Mouse (Mus musculus) megakaryocyte, adult 5-6 weeks (primary cell): ENCODE measurements around the gene Tprn. TPM values are rescaled to one million over a fixed set of nuclear protein-coding genes. Genes with fewer than 3 reads are reported as not detected.
A peak's percentile ranks its signal among the peaks of the same experiment; 100 is the strongest.

Experiments used
- ATAC-seq: 2 replicates; pipeline ENCODE4 v1.8.0; 2016; ENCODE audit warnings: mild to moderate bottlenecking, inconsistent platforms; ENCODE audit not compliant: poor library complexity, severe bottlenecking
- total RNA-seq, 2 experiments: library from RNA; stranded (forward) in 1 of 2; stranded (reverse) in 1 of 2; fragments of 153-499, 151-499 nt in 1 of 2; fragments of 221-1000, 200-1000 nt in 1 of 2; gene quantifications; 2 replicates each; pipeline versions ENCODE4 v1.2.3 to v1.2.4; 2015 to 2017

Tprn gene
- total RNA-seq, 2 experiments from 2014 or later = 5.2 to 10.5 TPM

DNA sequence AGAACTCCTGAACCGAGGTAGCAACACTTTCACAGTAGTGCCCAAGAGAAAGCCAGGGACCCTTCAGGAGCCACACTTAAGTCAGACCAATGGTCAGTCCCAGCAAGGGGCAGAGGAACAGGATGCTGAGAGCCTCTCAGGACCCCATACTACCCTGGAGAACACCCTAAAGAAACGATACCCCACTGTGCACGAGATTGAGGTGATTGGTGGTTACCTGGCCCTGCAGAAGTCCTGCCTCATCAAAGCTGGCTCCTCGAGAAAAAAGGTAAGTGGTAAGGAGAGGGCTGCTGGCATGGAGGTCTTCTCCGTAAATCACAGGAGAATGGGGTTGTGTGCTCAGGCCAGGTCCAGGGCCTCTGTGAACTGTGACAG is 1.9 kb downstream of the Tprn start:
- ATAC-seq = no peak

DNA sequence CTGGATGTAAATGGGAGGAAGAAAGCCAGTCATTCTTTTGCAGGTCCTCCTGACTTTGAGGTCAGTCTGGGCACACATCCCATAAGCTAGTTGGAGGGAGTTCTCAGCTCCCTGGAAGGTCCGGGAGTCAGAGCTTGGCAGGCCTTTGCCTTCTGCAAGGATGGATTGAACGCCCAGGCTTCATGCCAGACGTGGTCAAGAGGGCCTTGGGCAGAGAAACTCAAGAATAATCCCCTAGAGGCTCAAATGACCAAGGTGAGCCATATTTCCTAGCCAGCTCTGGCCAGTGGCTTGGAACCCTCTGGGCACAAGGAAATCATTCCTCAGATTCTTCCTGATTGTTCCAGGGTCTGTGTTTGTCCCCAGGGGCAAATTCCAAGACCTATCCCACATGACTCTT is 2.4 kb downstream of the Tprn start:
- no peak for ATAC-seq

DNA sequence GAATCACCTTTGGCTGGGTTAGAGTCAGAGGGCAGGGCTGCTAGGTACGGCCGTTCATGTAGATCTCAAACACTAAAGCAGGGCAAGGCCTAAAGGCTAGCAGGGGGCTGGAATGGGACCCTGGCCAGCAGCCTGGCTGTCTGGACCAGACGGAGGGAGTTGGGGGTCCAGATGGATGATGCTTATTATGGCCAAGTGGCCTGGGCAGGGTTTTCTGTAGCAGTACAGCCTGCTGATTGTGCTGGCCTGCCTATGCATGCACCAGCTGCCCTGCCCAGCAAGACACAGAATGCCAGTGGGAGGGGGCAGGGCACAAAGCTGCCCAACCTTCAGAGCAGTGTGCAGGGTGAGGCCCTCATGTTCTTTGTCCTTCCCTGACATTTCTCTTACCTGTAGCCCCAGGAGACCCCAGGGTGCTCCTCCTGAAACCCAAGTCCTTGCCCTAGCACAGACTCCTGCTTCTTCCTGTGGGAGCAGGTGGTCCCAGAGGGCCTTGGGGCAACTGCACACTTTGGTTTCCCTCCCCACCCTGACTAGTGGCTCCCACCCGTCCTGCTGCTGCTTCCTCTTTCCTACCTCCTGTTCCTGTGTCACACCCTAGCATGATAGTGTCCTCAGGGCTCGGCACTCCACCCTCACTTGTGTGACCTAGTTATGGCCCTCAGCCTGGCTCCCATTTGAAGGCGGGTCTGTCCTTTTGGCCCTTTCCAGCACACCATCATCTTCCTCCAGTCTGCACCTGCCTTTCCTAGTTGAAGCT is 3.7 kb downstream of the Tprn start:
- ATAC-seq = peak; percentile 52

DNA sequence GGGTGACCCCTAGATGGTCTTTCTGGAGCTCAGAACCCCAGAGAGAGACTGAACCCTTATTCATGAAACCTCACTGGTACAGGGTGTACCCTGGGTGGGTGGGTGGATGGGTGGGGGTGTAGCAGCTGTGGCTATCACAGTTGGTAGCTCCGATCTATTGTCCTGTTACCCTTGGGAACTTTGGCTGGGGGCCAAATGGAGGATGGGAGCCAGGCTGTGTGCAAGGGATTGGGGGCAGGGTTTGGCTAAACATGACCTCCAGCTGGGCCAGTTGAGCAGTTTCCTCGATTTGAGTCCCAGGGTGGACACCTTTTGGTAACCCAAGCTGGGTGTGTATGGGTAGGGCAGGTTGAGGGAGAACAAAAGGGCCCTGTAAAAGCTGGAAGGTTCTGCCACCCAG is 4.3 kb downstream of the Tprn start:
- no peak for ATAC-seq

DNA sequence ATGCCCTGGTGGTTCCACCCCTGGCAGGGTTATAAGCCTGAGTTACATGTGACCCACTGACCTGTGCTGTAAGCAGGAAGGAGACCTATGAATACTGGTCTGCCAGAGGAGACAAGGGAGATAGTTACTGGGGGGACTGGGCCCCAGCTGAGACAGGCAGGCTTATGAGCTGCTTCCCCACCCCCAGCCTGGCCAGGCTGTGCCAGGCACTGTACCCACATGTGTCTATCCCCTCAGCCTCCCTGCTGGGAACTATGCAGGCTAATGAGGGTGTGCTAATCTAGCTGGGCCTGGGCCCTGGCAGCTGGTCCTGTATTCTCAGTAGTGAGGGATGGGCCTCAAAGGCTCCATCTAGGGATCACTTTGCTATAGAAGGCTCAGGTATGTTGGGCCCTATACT is 4.8 kb downstream of the Tprn start:
- ATAC-seq = no peak

DNA sequence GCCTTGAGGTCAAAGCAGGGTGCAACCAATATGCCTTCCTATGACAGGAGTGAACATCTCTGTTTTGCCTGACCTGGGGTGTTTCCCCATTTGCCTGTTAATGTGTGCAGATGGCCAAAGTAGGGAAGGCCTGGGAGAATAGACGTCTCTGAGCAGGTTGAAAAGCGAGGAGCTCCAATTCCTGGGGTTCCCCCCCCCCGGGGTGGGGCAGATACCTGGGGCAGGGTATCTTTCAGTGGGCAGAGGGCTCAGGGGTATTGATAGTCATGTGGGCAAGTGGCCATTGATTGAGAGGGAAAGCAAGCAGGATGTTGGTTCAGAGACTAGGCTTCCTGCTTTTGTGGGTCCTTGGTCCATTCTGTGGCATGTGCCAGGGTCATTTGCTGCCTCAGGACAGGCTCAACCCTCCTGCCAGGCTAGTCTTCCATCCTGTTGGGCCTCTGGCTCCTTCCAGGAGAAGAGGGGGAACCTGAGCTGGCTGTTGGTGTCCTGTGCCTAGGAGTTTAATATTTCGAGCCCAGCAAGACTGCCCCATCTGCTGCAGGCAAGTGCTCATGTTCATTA is 5.4 kb downstream of the Tprn start:
- no peak for ATAC-seq

DNA sequence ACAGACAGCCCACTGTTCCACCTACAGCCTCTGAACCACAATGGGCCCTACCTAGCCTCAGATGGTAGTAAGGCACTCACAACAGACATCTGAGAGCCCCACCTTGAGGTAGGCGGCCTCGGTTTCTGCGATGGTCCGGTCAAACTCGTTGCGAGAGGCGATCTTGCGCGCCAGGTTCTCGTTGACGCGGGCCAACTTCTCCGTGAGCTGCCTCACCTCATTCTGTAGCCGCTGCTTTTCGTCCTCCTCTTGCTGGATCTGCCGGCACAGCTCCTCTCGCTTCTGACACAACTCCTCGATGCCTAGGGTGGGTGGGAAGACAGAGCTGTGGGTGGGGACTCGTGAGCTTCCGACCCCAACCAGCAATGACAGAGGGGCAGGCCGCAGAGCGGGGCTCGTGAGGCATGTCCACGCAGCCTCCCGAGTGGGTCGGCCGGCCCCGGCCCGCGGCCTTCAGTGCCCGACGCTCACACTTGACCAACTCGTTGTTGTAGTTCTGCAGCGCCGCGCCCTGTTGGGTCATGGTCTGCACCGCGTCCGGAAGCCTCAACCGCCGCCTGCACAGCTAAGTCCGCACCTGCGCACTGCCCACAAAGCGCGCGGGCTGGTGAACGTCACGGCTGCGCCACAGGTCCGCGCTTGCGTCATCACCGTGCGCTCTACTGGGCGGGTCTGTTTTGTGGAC is 9.6 kb downstream of the Tprn start, which contains the start of the genes Ssna1 and Anapc2:
Ssna1 (minus strand) TSS at position 612 of the 685 bp plus-strand sequence.
Anapc2 (plus strand) TSS at position 652 of the 685 bp plus-strand sequence.
- peak; percentile 98 for ATAC-seq

DNA sequence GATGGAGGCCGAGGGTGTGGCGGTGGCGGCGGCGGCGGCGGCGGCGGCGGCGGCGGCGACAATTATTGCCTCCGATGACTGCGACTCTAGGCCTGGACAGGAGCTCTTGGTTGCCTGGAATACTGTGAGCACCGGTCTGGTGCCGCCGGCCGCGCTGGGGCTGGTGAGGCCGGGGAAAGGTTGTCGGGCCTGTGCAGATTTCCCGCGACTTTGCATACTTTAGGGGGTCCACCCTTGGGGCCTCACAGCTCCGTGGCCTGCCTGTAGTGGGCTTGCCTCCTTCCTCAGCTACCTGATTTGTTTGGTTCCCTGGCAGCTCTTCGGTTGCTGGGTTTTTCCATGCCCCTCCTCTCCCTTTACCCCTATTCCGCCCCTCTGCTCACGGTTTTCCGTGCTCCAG is 10.1 kb downstream of the Tprn start:
- no peak for ATAC-seq

DNA sequence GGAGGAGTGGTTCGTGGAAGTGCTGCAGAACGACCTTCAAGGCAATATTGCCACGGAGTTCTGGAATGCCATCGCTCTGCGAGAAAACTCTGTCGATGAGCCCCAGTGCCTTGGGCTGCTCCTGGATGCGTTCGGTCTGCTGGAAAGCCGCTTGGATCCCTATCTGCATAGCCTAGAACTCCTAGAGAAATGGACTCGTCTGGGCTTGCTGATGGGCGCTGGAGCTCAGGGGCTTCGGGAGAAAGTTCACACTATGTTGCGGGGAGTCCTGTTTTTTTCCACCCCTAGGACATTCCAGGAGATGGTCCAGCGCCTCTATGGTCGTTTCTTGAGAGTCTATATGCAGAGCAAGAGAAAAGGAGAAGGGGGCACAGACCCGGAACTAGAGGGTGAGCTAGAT is 10.6 kb downstream of the Tprn start:
- no peak for ATAC-seq

DNA sequence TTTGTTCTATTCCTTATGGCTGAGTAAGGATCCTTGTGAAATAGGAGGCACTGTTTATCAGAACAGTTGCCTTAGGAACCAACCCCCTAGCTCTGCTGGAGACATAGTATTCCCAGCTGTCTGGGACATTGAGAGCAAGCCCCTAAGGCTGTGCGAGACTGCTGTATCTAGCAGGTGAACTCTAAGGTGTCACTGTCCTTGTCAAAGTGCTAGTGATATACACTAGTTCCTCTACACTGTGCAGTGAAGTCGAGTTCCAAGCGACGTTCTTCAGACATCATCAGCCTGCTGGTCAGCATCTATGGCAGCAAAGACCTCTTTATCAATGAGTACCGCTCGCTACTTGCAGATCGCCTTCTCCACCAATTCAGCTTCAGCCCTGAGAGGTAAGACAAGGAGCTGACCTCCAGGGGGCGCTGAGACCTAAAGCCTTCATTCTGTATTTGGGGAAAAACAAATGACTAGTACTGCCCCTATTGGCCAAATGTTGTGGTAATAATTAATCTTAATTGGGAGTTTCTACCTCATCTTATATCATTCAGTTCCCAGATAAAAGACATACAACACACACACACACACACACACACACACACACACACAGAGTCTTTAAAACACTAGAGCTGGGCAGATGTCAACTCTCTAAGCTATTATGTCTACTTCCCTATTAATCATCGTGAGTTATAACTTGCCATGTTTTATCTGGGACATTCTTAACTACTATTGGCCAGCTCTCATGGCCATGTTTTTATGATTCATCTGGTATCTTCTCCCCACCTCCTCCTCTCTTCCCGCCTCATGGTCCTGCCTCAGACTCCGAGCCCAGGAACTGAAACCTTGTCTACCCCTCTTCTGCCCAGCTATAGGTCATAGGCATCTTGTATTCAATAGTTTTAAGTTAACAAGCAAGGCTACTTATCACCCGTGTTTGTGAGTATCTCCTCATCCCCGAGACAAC is 16.8 kb downstream of the Tprn start:
- ATAC-seq = peak; percentile 87

DNA sequence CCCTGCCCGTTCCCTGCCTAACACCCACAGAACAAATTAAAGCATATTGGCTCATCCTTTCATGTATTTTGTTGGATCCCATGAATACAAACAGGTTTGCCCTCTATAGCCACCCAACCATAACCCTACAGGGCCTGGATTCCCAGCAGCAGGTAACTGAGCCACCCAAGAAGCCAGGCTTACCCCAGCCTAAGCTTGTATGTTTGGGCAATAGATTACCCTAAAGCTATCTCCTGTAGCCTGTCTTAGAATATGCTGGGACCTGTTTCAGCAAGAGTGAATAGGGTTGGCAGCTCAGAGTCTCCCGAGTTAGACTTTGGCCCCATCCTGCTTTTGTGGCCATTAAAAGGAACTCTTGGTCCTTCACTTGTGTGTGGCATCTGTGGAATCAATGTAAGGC is 23.1 kb downstream of the Tprn start:
- no peak for ATAC-seq

DNA sequence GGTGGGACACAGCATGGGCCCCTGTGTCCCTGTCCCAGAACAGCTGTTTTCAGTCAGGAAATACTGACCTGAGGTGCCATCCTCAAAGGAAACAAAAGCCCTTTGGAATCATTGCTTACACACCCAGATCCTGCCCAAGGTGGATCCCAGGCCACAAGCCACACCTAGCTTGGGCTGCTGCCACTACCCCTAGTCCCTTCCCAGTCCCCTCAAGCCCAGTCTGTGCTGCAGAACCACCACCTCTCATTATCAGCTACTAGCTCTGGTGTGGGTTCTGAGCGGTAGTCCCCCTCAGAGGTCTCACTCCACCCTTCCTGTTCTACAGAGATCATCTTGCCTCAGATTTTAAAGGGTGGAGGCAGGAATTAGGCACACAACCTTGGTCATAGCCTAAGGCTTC is 23.9 kb downstream of the Tprn start:
- no peak for ATAC-seq

DNA sequence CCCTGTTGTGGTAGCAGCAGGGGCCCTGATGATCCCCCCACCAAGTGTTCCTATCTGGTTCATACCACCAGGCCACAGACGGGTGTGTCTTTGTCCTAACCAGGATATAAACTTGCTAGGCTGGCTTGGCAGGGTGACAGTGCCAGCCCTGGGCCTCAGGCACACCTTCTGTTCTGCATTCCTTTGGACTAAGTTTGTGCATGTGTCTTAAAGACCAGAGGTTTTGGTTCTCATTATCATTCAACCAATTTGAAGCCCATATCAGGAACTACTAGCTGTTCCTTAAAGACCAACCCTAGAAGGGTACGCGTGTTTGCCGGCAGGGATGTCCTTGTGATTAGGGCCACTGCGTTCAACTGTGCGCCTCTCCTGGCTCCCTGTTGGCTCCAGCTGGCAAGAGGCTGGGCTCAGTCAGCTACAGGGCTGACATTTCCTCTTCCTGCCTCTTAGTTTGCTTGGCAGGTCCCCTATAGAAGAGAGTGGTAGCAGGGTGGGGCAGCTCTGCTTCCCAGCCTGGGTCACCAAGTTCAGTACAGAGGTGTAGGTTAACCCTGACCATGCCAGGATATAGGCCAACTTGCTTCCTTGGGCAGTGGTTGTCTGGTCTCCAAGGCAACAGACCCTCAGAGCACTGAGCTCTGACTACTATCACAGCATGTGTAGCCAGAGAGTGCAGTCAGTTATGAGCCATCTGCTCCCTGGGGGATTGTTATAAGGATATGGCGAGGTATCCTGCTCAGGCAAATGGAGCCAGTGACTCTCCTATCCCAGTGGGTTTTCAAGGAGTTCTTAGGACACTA is 24.6 kb downstream of the Tprn start:
- ATAC-seq = no peak

DNA sequence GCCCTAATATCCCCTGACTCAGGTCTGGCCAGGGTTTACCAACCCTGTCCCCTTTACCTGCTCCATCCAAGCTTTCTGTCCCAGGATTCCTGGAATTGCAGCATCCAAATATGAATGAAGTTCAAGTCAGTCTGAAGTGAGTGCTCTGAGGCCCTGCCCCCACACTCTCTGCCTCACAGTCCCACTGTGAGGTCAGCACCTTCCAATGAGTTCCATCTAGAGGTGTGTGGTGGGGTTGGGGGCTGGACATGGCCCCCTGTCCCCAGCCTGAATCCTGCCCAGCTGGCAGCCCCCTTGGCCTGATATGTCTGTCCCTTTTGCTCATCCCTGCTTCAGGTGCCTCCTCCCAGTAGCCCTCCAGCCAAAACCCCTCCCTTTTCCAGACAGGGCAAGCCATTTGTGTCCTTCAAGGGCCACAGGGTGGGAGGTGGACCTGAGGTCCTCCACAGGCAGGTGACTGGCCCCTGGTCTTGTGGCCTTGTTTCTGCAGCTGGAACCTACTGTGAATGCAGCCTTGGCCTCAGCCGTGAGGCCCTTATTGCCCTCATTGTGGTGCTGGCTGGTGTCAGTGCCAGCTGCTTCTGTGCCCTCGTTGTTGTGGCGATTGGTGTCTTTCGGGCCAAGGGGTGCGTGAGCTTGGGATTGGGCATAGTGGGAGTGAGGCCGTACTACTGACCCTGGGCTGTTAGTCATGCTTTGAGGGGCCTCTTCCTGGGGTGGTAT is 25.7 kb downstream of the Tprn start, which contains the start of gene Tmem210:
Tmem210 (plus strand) TSS at position 219 of the 723 bp plus-strand sequence.
- no peak for ATAC-seq

DNA sequence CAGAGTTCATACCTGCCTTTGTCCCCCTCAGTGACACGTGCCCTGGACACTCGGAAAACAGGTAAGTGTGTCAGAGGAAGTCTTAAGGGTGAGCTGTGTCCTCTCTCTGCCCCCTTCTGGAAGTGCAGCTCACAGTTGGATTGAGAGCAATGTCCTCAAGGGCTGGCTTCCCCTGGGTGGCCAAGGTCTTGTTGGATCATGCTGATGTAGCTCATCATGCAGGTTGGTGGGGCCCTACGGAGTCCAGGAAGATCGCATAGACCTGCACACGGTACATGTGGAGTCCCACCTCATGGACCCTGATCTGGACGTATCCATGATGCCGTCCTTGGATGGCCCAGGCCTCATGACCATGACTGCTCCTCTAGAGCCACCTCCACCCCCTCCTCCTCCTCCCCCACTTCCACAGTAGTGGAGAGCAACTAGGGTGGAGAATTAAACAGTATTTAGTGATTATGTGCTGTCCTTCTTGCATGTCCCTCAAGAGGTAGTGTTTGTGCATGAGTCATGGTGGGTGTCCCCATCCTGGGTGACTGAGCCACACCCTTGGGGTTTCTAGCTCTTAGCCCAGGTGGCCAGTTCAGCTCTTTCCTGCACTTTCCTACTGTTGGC is 26.4 kb downstream of the Tprn start:
- ATAC-seq = no peak

DNA sequence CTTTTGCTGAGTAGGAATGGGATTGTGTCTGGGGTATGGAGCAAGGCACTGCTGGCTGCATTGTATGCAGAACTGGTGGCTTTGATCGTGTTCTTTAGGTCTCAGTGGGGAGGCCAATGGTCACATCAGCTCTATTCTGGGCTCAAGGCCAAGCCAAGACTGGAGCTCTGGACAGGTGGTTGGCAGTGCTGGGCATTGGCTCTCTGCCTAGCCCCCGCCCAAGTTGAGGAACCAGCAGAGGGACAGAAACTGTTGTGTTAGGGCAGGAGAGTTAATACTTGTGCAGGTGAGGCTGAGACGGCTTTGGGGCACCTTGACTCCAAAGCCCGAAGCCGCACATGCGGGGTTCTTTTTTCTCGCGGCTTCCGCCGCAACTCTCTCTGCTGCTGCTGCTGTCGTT is 27.2 kb downstream of the Tprn start, which contains the start of gene Lrrc26:
Lrrc26 (plus strand) TSS at position 265 of the 400 bp plus-strand sequence.
- ATAC-seq = no peak

DNA sequence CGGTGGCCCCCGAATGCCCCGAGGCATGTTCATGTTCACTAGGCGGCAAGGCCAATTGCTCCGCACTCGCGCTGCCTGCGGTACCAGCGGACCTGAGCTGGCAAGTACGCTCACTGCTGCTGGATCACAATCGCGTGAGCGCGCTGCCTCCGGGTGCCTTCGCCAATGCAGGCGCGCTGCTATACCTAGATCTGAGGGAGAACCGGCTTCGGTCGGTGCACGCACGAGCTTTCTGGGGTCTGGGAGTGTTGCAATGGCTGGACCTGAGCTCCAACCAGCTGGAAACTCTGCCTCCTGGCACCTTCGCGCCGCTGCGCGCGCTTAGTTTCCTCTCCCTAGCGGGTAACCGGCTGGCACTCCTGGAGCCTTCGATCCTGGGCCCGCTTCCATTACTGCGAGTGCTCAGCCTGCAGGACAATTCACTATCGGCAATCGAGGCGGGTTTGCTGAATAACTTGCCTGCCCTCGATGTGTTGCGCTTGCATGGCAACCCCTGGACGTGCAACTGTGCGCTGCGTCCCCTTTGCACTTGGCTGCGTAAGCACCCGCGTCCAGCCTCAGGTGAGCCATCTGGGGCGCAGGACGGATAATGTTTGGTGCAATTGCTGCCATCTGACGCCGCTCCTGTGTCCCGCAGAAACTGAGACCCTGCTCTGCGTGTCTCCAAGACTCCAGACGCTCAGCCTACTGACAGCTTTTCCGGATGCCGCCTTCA is 27.8 kb downstream of the Tprn start:
- ATAC-seq = no peak

DNA sequence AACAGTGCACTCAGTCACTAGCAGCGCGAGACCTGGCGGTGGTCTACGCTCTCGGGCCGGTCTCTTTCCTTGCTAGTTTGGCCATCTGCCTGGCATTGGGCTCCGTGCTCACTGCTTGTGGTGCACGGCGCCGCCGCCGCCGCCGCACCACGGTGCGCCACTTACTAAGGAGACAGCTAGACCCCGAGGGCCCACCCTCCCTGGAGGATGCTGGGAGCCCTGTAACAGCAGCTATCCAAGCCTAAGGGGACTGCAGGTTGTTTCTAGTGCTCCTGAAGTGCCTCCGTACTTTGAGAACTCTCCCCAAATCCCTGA is 28.4 kb downstream of the Tprn start:
- no peak for ATAC-seq
